Mouse (Mus musculus) hindbrain, embryonic 10.5 days (tissue): ENCODE measurements around the gene Il4ra. TPM values are rescaled to one million over a fixed set of nuclear protein-coding genes. Genes with fewer than 3 reads are reported as not detected.

Source experiments
- DNase-seq: peaks from one replicate; pipeline ENCODE4 v3.0.0-alpha.2; 2017; ENCODE audit warnings: low spot score
- H3K27ac ChIP-seq: fragments of 300-500 bp; sonication (generic); 2 replicates; pipeline ENCODE4 v1.5.1; 2016; ENCODE audit warnings: mild to moderate bottlenecking, moderate library complexity
- H3K27me3 ChIP-seq: fragments of 300-500 bp; sonication (generic); 2 replicates; pipeline ENCODE4 v1.6.1; 2016; ENCODE audit warnings: mild to moderate bottlenecking; ENCODE audit not compliant: poor library complexity, insufficient read depth, severe bottlenecking
- H3K36me3 ChIP-seq: fragments of 300-500 bp; sonication (generic); 2 replicates; pipeline ENCODE4 v1.6.1; 2016; ENCODE audit warnings: mild to moderate bottlenecking, moderate library complexity
- H3K4me1 ChIP-seq: fragments of 300-500 bp; sonication (generic); replicated peaks from 2 replicates; pipeline ENCODE4 v1.6.1; 2016; ENCODE audit warnings: mild to moderate bottlenecking
- H3K4me3 ChIP-seq: fragments of 300-500 bp; sonication (generic); 2 replicates; pipeline ENCODE4 v1.5.1; 2016; ENCODE audit warnings: mild to moderate bottlenecking, moderate library complexity
- H3K9me3 ChIP-seq: fragments of 300-500 bp; sonication (generic); 2 replicates; pipeline ENCODE4 v1.6.1; 2016; ENCODE audit warnings: mild to moderate bottlenecking, moderate library complexity
- WGBS: fragments of 180-500 bp; shearing (Covaris S2); methylation state at CpG from one replicate; pipeline ENCODE4 v1.1.7; 2016; 5-methylcytosine and 5-hydroxymethylcytosine counted together
- polyA plus RNA-seq: library from polyadenylated mRNA; unstranded; fragments of >200 nt; fragmentation: Nextera tagmentation; extraction: Ambion mirVana; gene quantifications from 2 replicates; pipeline ENCODE4 v1.2.1, GENCODE M21; 2016

The Il4ra gene
- polyA plus RNA-seq: 5.8 and 7.2 TPM in 2 replicates

DNA sequence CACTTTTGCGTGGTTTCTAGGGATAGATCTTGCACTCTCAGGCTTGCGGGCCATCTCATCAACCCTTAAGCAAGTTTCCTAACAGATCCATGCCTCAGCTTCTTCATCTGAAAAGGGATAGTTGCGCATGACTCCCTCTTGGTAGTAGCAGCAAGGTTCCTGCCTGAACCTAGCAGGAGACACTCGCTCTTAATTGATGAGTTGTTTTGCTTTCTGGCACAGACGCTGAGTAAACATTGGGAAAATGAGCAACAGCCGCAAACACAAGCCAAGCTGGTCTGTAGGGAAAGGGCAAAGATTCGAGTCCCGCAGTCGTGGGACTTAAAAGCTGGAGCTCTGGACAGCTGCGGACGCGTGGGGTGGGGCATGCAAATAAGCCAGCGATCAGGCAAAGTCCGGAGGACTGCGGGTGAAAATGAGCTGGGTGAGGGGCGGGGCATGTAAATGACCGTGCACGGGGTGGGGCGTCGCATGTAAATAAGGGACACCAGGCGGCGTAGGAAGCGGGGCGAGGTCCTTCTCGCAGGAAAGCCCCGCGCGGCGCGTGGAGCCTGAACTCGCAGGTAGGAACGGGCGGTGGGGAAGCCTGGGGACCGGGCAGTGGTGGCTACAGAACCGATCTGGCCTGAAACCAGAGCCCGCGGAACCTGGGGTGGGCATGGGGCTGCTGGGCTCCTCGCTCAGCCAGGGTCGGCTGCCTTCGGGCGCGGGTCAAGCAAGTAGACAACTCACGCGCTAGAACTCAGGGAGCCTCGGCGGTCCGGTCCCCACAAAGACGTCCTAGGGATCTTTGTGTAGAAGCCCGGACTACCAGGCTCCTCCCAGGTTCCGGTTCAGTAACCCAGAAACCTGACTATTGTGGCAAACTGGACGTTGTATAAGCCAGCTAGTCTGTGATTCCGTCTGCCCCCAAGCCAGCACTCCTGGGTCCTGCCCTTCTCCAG lies at the start of gene Il4ra:
Gene Il4ra (plus strand): TSS at position 355 of the 944 bp plus-strand sequence.
- 2% methylated on average over 52 of the region's 52 CpGs for WGBS
- Histone ChIP-seq H3K27me3 (peaks cover 49% of the 10 kb centered on the region), H3K36me3 (no peaks in the 10 kb centered on the region), H3K4me1 (peaks cover 31% of the 10 kb centered on the region), H3K27ac (peak within 1 kb of the TSS; percentile 81), H3K4me3 (peak within 1 kb of the TSS; percentile 69), H3K9me3 (no peaks in the 10 kb centered on the region)
- DNase-seq: peak; percentile 88

DNA sequence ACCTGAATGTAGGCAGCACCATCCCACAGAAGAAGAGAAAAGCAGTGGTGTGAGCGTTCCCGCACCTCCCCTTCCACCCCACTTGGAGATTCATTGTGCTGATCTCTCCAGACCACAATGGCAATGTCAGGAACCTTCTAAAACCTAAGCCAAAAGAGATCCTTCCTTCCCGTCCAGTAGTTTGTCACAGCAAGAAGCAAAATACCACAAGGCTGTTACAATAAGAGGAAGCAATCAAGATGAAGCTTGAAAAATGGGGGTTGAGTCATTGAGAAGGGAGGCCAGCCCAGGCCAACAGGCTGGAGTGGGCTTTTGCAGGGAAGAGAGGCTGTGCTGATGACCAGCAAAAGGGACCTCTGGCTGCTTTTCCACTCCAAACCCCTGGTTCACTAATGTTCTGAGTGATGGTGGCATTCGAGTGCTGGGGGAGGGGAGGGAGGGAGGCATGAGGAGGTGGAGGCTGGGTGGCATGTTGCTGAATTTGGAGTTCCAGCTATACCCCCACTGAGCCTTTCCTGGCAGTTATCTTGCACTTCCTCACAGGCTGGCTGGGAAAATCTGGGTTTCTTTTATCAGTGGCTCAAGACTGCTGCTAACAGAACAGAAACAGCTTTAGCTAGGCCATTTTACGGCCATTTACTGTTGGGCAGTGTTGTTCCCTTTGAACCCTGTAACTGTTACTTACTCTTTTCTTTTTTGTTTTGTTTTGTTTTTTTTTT lies 48.4 kb upstream of the Il4ra start:
- H3K36me3 ChIP-seq: no peaks in the 10 kb centered on the region
- H3K4me1 ChIP-seq: 0 out of 2 replicates have a peak, but pooled peaks cover 2% of the 10 kb centered on the region
- H3K27me3 ChIP-seq: no peaks in the 10 kb centered on the region
- no peaks in the 10 kb centered on the region for H3K9me3 ChIP-seq
- no peak overlapping the region for H3K27ac ChIP-seq
- 84% methylated on average over 5 of the region's 5 CpGs for WGBS
- H3K4me3 ChIP-seq: no peak overlapping the region
- DNase-seq: no peak

DNA sequence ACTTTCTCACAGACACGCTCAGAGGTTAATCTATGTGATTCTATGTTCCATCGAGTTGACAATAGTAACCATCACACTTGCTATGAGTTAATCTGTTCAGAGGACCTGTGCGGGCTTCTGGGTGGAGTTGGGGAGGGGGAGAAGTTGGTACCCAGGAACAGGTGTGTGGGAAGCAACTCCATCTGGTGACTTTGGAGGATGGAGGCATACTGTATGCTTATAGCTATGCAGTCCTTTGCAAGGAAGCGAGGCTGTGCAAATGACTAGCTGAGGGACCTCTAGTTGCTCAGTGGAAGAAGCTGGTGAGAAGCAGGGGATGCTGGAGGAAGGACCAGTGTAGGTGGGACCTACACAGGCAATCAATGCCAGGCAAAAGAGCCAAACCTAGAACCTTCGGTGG lies 47.3 kb upstream of the Il4ra start:
- no peak overlapping the region for H3K4me3 ChIP-seq
- H3K36me3 ChIP-seq: no peaks in the 10 kb centered on the region
- no peaks in the 10 kb centered on the region for H3K27me3 ChIP-seq
- no peak for DNase-seq
- no peaks in the 10 kb centered on the region for H3K9me3 ChIP-seq
- H3K4me1 ChIP-seq: 0 out of 2 replicates have a peak, but pooled peaks cover 2% of the 10 kb centered on the region
- H3K27ac ChIP-seq: no peak overlapping the region
- WGBS: 92% methylated on average over 5 of the region's 5 CpGs

DNA sequence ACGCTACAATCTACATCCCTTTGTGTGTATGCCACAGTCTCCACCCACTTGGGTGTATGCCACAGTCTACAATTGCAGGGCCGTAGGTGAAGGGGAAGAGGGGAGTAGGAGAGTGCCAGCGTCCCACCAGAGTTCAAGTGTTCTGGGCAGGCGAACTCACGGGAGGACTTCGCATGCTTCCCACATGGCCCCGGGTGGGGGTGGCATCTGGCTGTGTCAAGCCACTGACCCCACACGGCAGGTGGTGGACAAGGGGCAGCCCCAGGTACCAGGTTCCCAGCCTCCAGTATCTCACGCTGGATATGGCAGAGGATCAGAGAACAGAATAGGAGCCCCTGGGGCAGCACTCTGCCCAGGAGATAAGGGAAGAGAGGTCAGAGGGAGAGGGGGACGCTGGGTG lies 46.4 kb upstream of the Il4ra start:
- no peaks in the 10 kb centered on the region for H3K9me3 ChIP-seq
- no peak overlapping the region for H3K27ac ChIP-seq
- H3K4me1 ChIP-seq: no peaks in the 10 kb centered on the region
- no peak overlapping the region for H3K4me3 ChIP-seq
- 85% methylated on average over 10 of the region's 10 CpGs for WGBS
- H3K36me3 ChIP-seq: no peaks in the 10 kb centered on the region
- no peak for DNase-seq
- no peaks in the 10 kb centered on the region for H3K27me3 ChIP-seq

DNA sequence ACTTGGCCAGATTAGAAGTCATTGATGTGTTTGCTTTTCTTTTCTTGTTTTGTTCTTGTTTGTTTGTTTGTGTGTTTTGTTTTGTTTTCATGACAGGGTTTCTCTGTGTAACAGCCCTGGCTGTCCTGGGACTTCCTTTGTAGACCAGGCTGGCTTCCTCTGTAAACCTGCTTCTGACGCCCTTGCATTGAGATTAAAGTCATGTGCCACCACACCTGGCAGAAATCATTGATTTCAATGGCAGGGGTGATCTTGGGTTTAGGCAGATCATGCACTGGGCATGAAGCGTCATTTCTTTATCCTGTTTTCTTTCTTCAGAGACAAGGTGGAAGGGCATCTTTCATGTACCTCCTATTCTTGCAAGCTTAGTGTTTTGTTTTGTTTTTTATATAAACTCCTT lies 44.6 kb upstream of the Il4ra start:
- H3K27me3 ChIP-seq: no peaks in the 10 kb centered on the region
- WGBS: 90% methylated on average over 2 of the region's 2 CpGs
- no peaks in the 10 kb centered on the region for H3K4me1 ChIP-seq
- no peak overlapping the region for H3K4me3 ChIP-seq
- H3K27ac ChIP-seq: no peak overlapping the region
- DNase-seq: no peak
- H3K36me3 ChIP-seq: no peaks in the 10 kb centered on the region
- no peaks in the 10 kb centered on the region for H3K9me3 ChIP-seq

DNA sequence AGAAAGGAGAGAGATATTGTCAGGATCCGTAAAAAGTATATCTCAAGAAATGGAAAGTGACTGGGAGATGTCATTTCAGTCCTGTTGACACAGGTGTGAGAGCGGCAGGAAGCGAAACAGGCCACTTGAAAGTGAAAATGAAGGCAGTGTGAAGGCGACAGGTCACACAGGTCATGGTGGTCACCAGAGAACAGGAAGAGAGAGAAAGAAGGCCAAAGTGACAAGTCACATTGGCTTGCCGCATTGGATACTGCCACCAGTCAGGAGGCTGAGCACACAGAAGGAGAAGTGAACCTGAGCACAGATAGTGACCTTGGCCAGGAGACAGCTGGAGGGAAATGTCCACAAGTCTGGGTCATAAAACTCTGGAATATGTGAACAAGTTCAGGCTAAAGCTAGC lies 40.5 kb upstream of the Il4ra start:
- Histone ChIP-seq H3K4me1 (0 out of 2 replicates have a peak, but pooled peaks cover 4% of the 10 kb centered on the region), H3K9me3 (no peaks in the 10 kb centered on the region), H3K4me3 (no peak overlapping the region), H3K36me3 (no peaks in the 10 kb centered on the region), H3K27ac (no peak overlapping the region), H3K27me3 (no peaks in the 10 kb centered on the region)
- DNase-seq: no peak
- 80% methylated on average over 5 of the region's 5 CpGs for WGBS

DNA sequence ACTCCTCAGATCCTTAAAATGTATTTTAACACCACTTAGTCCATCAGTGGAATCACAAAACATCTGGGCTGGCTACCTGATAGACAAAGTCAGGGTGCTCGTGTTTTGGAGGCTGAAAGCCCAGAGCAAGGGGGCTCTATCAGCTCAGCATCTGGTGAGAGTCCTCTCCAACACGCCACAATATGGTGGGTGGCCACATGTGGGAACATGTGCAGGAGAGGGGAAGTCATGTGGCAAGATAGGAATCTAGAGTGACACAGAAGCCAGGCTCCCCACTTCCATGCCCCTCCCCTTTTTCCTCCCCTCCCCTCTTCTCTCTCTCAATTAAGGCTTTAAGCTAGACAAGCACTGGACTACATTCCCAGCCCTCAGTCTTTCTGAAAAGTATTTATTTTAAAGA lies 40.1 kb upstream of the Il4ra start:
- no peaks in the 10 kb centered on the region for H3K27me3 ChIP-seq
- H3K27ac ChIP-seq: no peak overlapping the region
- H3K9me3 ChIP-seq: no peaks in the 10 kb centered on the region
- no peak overlapping the region for H3K4me3 ChIP-seq
- DNase-seq: no peak
- peaks cover 6% of the 10 kb centered on the region for H3K4me1 ChIP-seq
- no peaks in the 10 kb centered on the region for H3K36me3 ChIP-seq
- WGBS: 66% methylated on average over 2 of the region's 2 CpGs

DNA sequence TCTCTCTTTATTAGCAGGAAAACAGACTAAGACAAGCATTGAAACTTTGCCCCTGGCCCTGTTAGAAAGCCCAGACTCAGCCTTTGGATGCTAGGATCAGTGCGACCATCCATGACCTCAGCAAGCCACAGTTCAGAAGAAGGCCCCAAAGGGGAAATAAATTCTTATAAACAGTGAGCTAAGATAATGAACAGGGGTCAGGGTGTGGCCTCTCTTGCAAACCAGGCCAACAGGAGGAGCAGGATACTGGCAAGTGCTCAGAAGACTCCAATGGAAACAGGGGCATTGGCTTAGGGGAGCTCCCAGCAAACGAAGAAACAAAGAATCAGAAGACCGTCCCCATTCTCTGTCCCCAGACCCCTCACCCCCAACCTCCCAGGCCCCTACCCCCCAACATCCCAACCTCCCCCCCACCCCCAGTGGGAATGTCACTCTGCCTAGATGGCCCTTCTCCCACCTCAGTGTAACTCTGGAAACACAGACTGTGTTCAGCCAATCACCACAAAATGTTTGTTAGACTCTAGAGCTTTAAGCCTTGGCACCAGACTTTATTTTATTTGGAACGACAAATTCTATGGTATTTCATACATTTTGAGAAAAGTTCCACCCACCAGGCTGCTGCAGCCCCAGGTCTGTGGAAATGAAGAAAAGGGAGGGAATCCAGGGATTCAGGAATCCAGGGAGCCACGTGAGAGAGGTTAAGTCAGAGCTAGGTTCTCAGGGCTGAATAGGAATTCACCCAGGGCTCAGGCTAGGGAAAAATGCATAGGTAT lies 36.7 kb upstream of the Il4ra start:
- Histone ChIP-seq H3K9me3 (no peaks in the 10 kb centered on the region), H3K4me1 (peaks cover 13% of the 10 kb centered on the region), H3K4me3 (no peak overlapping the region), H3K36me3 (no peaks in the 10 kb centered on the region), H3K27ac (no peak overlapping the region), H3K27me3 (no peaks in the 10 kb centered on the region)
- WGBS: 73% methylated on average over 5 of the region's 5 CpGs
- no peak for DNase-seq

DNA sequence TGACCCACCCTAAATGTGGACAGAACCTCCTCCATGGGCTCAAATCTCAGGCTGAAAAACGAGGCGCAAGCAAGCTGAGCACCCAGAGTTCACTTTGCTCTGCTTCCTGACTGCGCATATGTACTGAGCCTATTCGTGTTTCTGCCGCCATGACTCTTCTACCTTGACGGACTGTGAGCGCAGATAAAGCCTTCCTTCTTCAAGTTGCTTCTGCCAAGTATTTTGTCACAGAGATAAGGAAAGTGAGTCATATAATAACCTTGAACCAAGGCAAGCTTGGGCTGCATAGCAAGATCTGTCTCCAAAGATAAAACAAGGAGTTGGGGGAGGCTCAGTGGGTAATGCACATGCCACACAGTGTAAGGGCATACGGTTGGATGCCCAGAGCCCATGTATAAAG lies 35.2 kb upstream of the Il4ra start:
- no peaks in the 10 kb centered on the region for H3K27me3 ChIP-seq
- no peak overlapping the region for H3K4me3 ChIP-seq
- DNase-seq: no peak
- H3K27ac ChIP-seq: no peak overlapping the region
- H3K4me1 ChIP-seq: peaks cover 13% of the 10 kb centered on the region
- H3K9me3 ChIP-seq: no peaks in the 10 kb centered on the region
- no peaks in the 10 kb centered on the region for H3K36me3 ChIP-seq
- WGBS: 88% methylated on average over 8 of the region's 8 CpGs

DNA sequence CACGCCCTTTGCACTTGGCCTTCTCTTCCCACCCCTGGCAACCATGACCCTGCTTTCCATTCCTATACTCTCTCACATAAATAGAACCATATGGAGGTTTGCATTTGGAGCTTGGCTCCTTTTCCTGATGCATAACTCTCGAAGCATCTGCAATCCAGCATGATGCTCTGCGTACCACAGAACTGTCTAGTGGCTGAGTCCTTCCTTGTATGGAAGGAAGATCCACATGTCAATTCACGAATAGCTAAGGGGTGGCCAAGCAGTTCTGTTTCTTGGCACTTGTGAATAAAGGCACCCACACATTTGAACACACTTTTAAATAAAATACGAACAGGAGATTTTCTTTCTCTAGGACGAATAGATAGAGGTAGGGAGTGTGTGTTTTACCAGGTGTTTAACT lies 34.5 kb upstream of the Il4ra start:
- Histone ChIP-seq H3K4me3 (no peak overlapping the region), H3K36me3 (no peaks in the 10 kb centered on the region), H3K27ac (no peak overlapping the region), H3K27me3 (no peaks in the 10 kb centered on the region), H3K9me3 (no peaks in the 10 kb centered on the region), H3K4me1 (peaks cover 13% of the 10 kb centered on the region)
- DNase-seq: peak; percentile 19
- WGBS: 80% methylated on average over 6 of the region's 6 CpGs

DNA sequence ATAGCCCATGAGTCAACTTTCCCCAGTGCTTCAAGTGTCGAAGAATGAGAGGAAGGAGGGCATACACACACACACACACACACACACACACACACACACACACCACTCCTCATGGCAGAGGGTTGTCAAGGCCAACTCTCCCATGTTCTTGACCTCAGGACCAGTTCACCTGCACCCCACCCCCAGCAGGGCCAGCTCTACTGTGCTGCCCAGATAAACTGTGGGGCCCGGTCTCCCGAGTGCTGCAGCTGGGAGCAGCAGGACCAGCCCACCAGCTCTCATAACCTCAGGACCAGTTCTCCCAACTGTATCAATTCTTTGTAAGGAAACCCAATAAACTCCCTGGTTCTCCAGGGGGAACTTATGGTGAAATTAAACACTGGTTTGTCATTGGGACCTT lies 32.2 kb upstream of the Il4ra start:
- H3K9me3 ChIP-seq: no peaks in the 10 kb centered on the region
- peaks cover 13% of the 10 kb centered on the region for H3K4me1 ChIP-seq
- 89% methylated on average over 3 of the region's 3 CpGs for WGBS
- H3K27ac ChIP-seq: no peak overlapping the region
- H3K27me3 ChIP-seq: no peaks in the 10 kb centered on the region
- no peaks in the 10 kb centered on the region for H3K36me3 ChIP-seq
- no peak for DNase-seq
- H3K4me3 ChIP-seq: no peak overlapping the region

DNA sequence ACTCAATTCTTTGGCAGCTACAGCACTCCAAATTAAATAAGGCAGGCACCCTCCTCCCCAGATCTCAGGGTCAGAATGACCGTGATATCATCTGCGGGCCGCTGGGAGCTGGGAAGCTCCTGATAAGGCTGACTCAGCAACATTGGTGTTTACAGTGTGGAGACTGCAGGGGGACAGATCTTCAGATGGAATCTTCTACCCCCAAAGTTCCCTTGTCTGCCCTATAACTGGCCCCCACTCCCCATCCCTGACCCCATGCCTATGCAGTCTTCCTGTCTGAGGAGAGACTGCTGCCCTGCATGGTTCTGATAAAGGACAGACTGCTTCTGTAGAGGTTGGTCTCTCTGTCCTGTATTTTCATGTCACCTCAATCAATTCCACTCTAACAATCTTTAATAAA lies 28.9 kb upstream of the Il4ra start:
- H3K27me3 ChIP-seq: no peaks in the 10 kb centered on the region
- H3K27ac ChIP-seq: no peak overlapping the region
- no peaks in the 10 kb centered on the region for H3K9me3 ChIP-seq
- no peak for DNase-seq
- no peak overlapping the region for H3K4me3 ChIP-seq
- no peaks in the 10 kb centered on the region for H3K4me1 ChIP-seq
- no peaks in the 10 kb centered on the region for H3K36me3 ChIP-seq
- WGBS: 83% methylated on average over 3 of the region's 3 CpGs
